Mouse (Mus musculus) midbrain, embryonic 12.5 days (tissue): ENCODE measurements around the gene Grm4. TPM values are rescaled to one million over a fixed set of nuclear protein-coding genes. Genes with fewer than 3 reads are reported as not detected.

Experiments
- ATAC-seq: fragments of 200-750 bp; cut with Nextera tagmentation; 2 replicates; pipeline ENCODE4 v1.8.0; 2017; ENCODE audit warnings: low read depth, moderate TSS enrichment, moderate library complexity; ENCODE audit not compliant: low FRiP score
- H3K27ac ChIP-seq: fragments of 300-500 bp; sonication (generic); replicated peaks from 2 replicates; pipeline ENCODE4 v1.5.1; 2016; ENCODE audit warnings: mild to moderate bottlenecking
- H3K27me3 ChIP-seq: fragments of 300-500 bp; sonication (generic); 2 replicates; pipeline ENCODE4 v1.6.1; 2016; ENCODE audit warnings: mild to moderate bottlenecking
- H3K36me3 ChIP-seq: fragments of 300-500 bp; sonication (generic); 2 replicates; pipeline ENCODE4 v1.6.1; 2016
- H3K4me1 ChIP-seq: fragments of 300-500 bp; sonication (generic); 2 replicates; pipeline ENCODE4 v1.6.1; 2016
- H3K4me2 ChIP-seq: fragments of 300-500 bp; sonication (generic); replicated peaks from 2 replicates; pipeline ENCODE4 v1.6.1; 2016; ENCODE audit warnings: mild to moderate bottlenecking, moderate library complexity
- H3K4me3 ChIP-seq: fragments of 300-500 bp; sonication (generic); 2 replicates; pipeline ENCODE4 v1.5.1; 2016; ENCODE audit warnings: mild to moderate bottlenecking
- H3K9ac ChIP-seq: fragments of 300-500 bp; sonication (generic); replicated peaks from 2 replicates; pipeline ENCODE4 v1.6.1; 2016; ENCODE audit warnings: mild to moderate bottlenecking, moderate library complexity
- H3K9me3 ChIP-seq: fragments of 300-500 bp; sonication (generic); 2 replicates; pipeline ENCODE4 v1.6.1; 2016; ENCODE audit warnings: mild to moderate bottlenecking
- WGBS: fragments of 180-500 bp; shearing (Covaris S2); methylation state at CpG from one replicate; pipeline ENCODE4 v1.1.7; 2016; 5-methylcytosine and 5-hydroxymethylcytosine counted together
- polyA plus RNA-seq: library from polyadenylated mRNA; unstranded; fragments of >200 nt; fragmentation: Nextera tagmentation; extraction: Ambion mirVana; gene quantifications from 2 replicates; pipeline ENCODE4 v1.2.1, GENCODE M21; 2016

Gene Grm4
- polyA plus RNA-seq, 1 experiment from 2014 or later = 4.2 TPM

DNA sequence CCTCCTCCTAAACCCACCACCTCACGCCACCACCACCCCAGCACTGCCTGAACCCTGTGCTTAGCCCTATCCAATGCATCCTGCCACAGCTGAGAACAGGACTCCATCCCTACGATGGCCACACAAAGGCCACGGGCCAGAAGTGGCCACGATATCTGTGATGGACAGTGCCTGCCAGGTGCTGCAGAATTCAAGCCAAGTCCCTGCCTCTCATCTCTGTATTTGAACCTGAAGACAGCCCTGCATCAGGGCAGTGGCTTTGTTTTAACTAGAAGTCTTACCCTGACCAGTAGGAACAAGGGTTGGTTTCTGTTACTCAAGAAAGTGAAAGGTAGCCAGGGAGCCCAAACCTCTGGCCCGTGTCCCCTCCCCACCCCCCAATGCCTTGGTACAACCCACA lies 12.1 kb downstream of the Grm4 start:
- Histone ChIP-seq H3K9me3 (no peaks in the 10 kb centered on the region), H3K27ac (no peak overlapping the region), H3K4me2 (no peak overlapping the region), H3K36me3 (no peaks in the 10 kb centered on the region), H3K4me3 (no peak overlapping the region), H3K9ac (no peak overlapping the region), H3K27me3 (peaks cover 84% of the 10 kb centered on the region), H3K4me1 (peaks cover 82% of the 10 kb centered on the region)
- no peak for ATAC-seq
- 74% methylated on average over 5 of the region's 5 CpGs for WGBS

DNA sequence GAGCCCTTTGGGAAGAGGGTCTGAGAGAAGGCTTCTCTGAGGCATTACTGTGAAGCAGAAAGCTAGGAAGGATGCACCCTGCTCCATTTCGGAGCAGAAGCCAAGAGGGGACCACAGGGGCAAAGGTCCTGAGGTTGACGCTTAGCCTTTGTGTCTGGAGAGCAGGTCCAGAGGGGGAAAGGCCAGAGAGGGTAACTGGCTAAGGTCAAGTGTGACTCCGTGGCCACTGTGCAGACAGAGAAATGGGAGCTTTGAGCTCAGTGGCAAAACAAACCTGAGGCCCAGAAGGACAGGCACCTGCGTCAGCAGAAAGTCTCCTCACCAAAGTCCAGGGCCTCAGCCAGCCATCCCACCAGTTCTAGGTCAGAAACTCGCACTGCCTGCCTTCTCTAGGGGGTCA lies 12.7 kb downstream of the Grm4 start:
- Histone ChIP-seq H3K27ac (no peak overlapping the region), H3K36me3 (no peaks in the 10 kb centered on the region), H3K4me2 (no peak overlapping the region), H3K27me3 (peaks cover 82% of the 10 kb centered on the region), H3K4me3 (no peak overlapping the region), H3K4me1 (peaks cover 80% of the 10 kb centered on the region), H3K9me3 (no peaks in the 10 kb centered on the region), H3K9ac (no peak overlapping the region)
- WGBS = 68% methylated on average over 5 of the region's 5 CpGs
- ATAC-seq = no peak

DNA sequence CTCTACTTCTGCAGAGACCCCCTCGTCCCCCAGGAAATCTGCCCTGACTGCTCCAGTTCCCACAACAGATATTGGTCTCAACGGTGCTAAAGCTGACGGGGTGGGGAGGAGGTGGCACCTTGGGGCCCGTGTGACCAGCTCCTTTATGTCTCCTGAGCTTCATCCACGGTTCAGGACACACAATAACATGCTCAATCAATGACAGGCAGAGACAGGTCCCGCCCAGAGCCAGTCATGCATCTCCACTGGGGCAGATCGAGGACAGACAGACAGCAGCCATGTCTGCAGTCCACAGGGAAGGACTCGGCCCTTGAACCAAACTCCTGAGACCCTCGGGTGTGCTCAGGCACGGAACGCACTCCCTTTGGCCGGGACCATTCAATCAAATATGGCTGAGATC lies 13.2 kb downstream of the Grm4 start:
- Histone ChIP-seq H3K4me1 (peaks cover 79% of the 10 kb centered on the region), H3K36me3 (no peaks in the 10 kb centered on the region), H3K27ac (no peak overlapping the region), H3K27me3 (peaks cover 77% of the 10 kb centered on the region), H3K4me3 (no peak overlapping the region), H3K9ac (no peak overlapping the region), H3K9me3 (no peaks in the 10 kb centered on the region), H3K4me2 (no peak overlapping the region)
- WGBS = 61% methylated on average over 12 of the region's 12 CpGs
- no peak for ATAC-seq

DNA sequence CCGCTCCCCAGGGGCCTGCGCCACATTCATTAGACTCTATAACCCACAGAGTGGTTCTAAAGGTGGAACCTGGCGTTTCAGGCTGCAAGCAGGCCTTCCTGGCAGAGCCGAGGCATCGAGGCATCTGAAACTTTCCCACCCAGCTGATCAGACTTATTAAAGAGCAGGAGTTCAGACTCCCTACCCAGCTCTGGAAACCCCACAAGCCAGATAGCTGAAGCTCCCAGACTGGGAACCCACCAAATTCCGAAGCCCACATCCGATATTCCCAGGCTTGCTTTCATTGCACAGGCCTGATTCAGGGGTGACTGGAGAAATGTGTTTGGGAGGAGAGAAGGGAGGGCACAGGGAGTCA lies 13.6 kb downstream of the Grm4 start:
- Histone ChIP-seq H3K27ac (no peak overlapping the region), H3K27me3 (peaks cover 73% of the 10 kb centered on the region), H3K9ac (no peak overlapping the region), H3K4me2 (no peak overlapping the region), H3K9me3 (no peaks in the 10 kb centered on the region), H3K36me3 (no peaks in the 10 kb centered on the region), H3K4me3 (no peak overlapping the region), H3K4me1 (peaks cover 80% of the 10 kb centered on the region)
- WGBS = 81% methylated on average over 7 of the region's 7 CpGs
- ATAC-seq = no peak

DNA sequence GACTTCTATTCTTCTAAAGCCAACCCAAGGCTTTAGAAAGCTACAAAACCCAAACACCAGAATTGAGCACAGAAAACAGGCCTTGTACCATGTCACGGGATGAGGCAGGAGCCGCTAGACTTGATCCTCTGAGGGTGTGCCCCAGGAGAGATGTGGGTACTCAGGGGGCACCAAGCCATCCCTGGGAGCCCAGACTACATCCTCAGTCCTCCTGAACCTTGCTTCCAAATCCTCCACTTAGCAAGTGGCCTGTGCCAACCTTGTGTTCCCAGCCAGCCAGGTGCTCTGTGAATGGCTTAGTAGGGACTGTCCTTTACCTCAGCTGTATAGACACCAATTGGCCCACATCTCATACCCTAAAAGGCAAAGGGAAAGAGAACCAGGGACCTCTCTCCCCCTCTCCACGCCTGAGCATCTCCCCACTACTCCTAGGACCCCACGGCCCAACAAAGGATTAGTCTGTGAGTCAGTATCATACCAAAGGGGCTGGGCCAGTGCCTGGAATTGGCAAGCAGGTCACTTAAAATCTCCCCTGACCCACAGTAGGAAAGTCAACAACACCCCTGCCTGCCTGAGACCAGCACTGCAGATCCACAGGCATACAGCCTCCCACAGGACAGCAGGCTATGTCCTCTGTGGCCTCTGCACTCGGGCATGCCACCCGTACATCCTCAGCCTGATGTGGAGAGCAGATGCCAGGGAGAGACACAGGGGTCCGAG lies 14.2 kb downstream of the Grm4 start:
- WGBS = 78% methylated on average over 7 of the region's 7 CpGs

DNA sequence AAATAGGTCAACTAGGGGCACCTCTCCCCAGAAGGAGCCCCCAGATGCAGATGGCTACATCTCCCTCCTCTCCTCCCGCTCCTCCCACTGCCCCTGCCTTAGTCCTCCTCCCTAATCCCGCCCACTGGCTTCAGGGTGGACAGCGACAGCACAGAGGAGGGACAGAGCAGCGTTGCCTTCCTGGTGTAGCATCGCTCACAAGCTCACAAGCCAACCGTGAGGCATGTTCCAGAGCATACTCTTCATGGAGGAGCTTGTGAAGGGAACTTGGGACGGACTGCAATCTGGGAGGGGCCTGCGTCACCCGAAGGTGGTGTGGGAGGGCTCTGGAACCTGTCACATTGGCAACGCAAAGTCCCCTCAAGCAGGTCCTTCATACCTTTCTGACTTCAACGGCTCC lies 14.8 kb downstream of the Grm4 start:
- WGBS = 48% methylated on average over 11 of the region's 11 CpGs
- Histone ChIP-seq H3K36me3 (no peaks in the 10 kb centered on the region), H3K4me3 (no peak overlapping the region), H3K27me3 (peaks cover 61% of the 10 kb centered on the region), H3K4me1 (peaks cover 80% of the 10 kb centered on the region), H3K9me3 (no peaks in the 10 kb centered on the region), H3K9ac (0 out of 2 replicates have a peak overlapping the region, but pooled peaks have one; percentile 37), H3K4me2 (no peak overlapping the region), H3K27ac (peak overlapping the region; percentile 67)
- no peak for ATAC-seq

More for the DNA sequence above, 14.2 kb downstream of the Grm4 start:
- Histone ChIP-seq H3K9ac (no peak overlapping the region), H3K4me2 (no peak overlapping the region), H3K36me3 (no peaks in the 10 kb centered on the region), H3K27me3 (peaks cover 68% of the 10 kb centered on the region), H3K9me3 (no peaks in the 10 kb centered on the region), H3K4me3 (no peak overlapping the region), H3K27ac (no peak overlapping the region), H3K4me1 (peaks cover 80% of the 10 kb centered on the region)
- ATAC-seq = no peak

DNA sequence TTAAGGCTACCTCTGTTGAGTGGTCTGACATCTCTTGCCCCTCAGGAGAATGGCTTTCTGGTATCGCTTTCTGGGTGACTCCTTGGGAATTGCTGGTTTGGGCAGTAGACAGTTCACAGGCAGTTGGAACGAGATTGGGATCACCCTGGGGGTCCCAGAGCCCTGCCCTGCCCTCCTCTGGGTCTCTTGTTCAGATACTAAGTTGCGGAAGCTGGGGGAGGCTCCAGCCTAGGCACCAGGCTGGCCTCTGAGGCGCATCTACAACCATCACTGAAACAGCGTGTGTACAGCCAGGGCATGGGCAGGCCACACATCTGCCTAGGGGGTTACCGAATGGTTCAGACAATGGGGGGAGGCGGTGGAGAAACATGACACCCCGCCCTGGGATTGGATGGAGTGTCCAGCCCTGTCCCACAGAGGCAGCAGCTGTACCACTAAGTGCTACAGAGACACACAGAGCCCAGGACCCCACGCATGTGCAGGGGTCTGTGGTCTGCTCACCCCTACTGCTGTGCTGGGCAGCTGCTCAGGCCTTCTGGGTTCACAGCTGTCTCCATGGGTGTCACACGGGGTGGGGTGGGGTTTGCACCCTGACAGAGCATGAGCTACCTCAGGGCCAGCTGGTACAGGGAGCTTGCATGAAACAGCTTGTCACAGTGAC lies 15.9 kb downstream of the Grm4 start:
- Histone ChIP-seq H3K36me3 (no peaks in the 10 kb centered on the region), H3K4me3 (no peak overlapping the region), H3K4me2 (0 out of 2 replicates have a peak overlapping the region, but pooled peaks have one; percentile 5), H3K9ac (peak overlapping the region; percentile 37; the same call in 1 of the 2 replicates), H3K4me1 (peaks cover 80% of the 10 kb centered on the region), H3K9me3 (no peaks in the 10 kb centered on the region), H3K27me3 (peaks cover 51% of the 10 kb centered on the region), H3K27ac (peak overlapping the region; percentile 67)
- ATAC-seq = peak; percentile 39; the same call in 1 of the 2 replicates
- WGBS = 17% methylated on average over 10 of the region's 10 CpGs

DNA sequence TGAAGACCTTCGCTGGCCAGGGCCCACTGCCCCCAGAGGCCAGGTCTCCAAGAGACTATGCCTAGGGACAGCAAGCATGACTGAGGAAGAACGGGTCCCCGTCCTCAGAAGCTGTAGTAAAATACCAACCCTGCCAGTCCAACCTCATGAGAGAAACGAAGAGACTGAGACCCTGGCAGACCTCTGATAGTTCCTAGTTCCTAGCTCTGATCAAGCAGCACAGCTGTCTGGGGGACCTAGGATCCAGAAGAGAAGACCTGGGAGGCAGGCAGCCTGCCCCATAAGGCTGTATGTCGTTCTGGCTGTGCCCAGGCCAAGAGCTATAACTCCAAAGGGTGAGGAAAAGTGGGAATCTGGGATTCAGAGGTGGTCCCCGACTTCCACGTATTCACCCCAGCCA lies 17.3 kb downstream of the Grm4 start:
- Histone ChIP-seq H3K27ac (peak overlapping the region; percentile 92; the same call in 1 of the 2 replicates), H3K36me3 (no peaks in the 10 kb centered on the region), H3K27me3 (peaks cover 41% of the 10 kb centered on the region), H3K4me3 (no peak overlapping the region), H3K9ac (no peak overlapping the region), H3K4me2 (0 out of 2 replicates have a peak overlapping the region, but pooled peaks have one; percentile 9), H3K9me3 (no peaks in the 10 kb centered on the region), H3K4me1 (peaks cover 86% of the 10 kb centered on the region)
- no peak for ATAC-seq
- 75% methylated on average over 7 of the region's 7 CpGs for WGBS

DNA sequence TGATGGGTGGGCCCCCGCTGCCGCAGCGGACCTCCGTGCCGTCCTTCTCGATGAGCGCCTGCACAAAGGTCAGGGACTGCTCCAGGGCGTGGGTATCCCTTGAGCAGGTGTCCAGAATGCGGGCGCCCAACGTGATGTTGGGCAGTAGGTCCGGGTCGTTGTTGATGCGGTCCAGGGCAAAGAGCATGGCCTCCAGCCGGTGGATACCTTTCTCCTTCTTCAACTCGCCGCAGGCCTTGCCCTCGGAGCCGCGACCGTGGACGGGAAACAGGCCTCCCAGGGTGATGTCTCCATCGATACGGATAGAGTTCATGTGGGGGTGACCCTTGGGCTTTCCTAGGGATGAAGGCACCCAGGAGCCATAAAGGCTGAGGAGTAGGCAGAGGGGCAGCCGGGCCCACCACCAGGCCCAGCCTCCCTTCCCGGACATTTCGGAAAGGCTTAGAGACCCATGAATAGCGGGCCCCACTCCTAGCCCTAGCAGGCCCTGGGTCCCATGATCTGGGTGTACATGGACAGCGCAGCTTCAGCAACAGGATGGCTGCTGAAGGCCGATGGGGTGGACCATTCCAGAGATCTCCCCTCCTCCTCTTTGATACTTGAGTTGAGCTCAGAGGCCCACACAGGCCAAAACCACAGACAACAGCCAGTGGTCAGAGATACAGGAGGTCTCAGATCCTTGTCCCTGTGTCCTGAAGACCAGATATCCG lies 18.3 kb downstream of the Grm4 start:
- no peak for ATAC-seq
- 64% methylated on average over 31 of the region's 31 CpGs for WGBS
- no peaks in the 10 kb centered on the region for H3K36me3 ChIP-seq
- H3K4me3 ChIP-seq = no peak overlapping the region
- H3K27ac ChIP-seq = peak overlapping the region; percentile 92
- H3K4me2 ChIP-seq = no peak overlapping the region
- H3K27me3 ChIP-seq = peaks cover 31% of the 10 kb centered on the region
- H3K4me1 ChIP-seq = peaks cover 77% of the 10 kb centered on the region
- H3K9me3 ChIP-seq = no peaks in the 10 kb centered on the region
- H3K9ac ChIP-seq = no peak overlapping the region

DNA sequence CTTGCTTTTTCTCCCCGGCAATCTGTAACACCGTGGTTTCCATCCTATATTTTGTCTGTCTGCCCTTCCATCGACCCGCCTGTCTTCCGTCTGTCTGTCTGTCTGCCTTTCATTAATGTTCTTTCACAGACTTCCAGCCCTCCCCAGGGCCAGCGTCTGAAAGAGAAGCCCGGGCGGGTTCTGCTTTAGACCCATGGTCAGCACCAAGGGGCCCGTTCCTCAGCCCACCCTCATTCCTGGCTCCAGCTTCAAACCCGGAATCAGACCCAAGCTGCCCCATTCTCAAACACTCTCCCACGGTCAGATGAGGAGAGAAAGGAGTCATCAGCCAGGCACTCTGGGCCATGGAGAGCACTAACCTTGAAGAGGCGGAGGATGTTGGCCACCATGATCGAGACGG lies 18.9 kb downstream of the Grm4 start:
- Histone ChIP-seq H3K4me2 (peak overlapping the region; percentile 35), H3K27ac (peak overlapping the region; percentile 92), H3K4me3 (no peak overlapping the region), H3K9me3 (no peaks in the 10 kb centered on the region), H3K36me3 (no peaks in the 10 kb centered on the region), H3K4me1 (peaks cover 77% of the 10 kb centered on the region), H3K27me3 (peaks cover 27% of the 10 kb centered on the region), H3K9ac (no peak overlapping the region)
- 20% methylated on average over 14 of the region's 14 CpGs for WGBS
- ATAC-seq = peak; percentile 17; the same call in 1 of the 2 replicates

DNA sequence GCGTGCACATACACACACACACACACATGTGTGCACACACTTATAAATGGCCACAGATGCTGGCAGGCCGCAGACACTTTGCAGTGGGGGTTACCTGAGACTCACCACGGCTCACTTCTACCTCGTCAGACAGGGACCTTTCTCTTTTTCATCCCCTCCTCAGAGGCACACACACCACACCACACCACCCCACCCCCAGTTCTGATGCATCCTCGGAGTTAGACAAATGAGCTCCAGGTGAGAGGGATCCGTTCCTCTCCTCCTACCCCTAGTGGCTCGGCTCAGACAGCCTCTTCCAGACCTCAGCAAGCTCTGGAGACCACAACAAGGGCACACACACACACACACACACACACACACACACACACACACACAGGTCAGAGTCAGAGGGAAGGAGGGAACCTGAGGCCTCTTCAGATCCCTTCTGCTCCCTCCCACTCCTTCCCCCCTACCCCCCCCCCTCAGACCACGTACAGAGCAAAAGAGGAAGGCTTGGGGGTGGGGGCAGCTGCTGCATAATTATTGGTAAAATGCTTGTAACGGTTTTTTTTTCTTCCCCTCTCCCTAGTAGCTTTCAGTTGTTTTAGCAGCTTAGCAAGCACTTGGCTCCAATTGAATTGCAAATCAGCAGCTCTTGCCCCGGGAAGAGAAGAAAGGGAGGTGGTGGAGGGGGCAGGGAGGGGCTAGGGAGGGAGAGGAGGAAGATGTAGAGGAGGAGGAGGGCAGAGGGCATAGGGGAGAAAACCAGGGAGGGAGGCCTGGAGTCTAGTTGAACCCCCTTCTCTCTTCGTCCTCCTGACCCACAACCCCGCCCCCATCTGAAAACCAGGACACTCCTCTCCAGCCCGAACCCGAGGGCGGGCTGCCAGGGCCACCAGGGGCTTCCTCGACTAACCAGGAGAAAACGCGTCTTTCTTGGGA lies 19.6 kb downstream of the Grm4 start:
- peaks cover 73% of the 10 kb centered on the region for H3K4me1 ChIP-seq

More for the DNA sequence above, 19.6 kb downstream of the Grm4 start:
- ATAC-seq = peak; percentile 79
- peak overlapping the region; percentile 35 for H3K4me2 ChIP-seq
- H3K9me3 ChIP-seq = no peaks in the 10 kb centered on the region
- H3K27me3 ChIP-seq = peaks cover 21% of the 10 kb centered on the region
- H3K36me3 ChIP-seq = no peaks in the 10 kb centered on the region
- peak overlapping the region; percentile 92 for H3K27ac ChIP-seq
- 4% methylated on average over 18 of the region's 18 CpGs for WGBS
- H3K4me3 ChIP-seq = no peak overlapping the region
- H3K9ac ChIP-seq = peak overlapping the region; percentile 35; the same call in 1 of the 2 replicates
